Mouse (Mus musculus) neural tube, embryonic 11.5 days (tissue): ENCODE measurements around the gene Utp14b. TPM values are rescaled to one million over a fixed set of nuclear protein-coding genes. Genes with fewer than 3 reads are reported as not detected.
A peak's percentile ranks its signal among the peaks of the same experiment; 100 is the strongest.

Source experiments
- ATAC-seq: fragments of 200-750 bp; cut with Nextera tagmentation; 2 replicates; pipeline ENCODE4 v1.8.0; 2017; ENCODE audit warnings: moderate number of reproducible peaks, mild to moderate bottlenecking, moderate TSS enrichment, moderate library complexity; ENCODE audit not compliant: insufficient read depth, low FRiP score, low TSS enrichment
- DNase-seq: peaks from one replicate; pipeline ENCODE4 v3.0.0-alpha.2; 2015; ENCODE audit warnings: low spot score
- H3K27ac ChIP-seq: fragments of 300-500 bp; sonication (generic); 2 replicates; pipeline ENCODE4 v1.5.1; 2014; ENCODE audit warnings: low read depth, mild to moderate bottlenecking, low read length
- H3K27me3 ChIP-seq: fragments of 300-500 bp; sonication (generic); 2 replicates; pipeline ENCODE4 v1.6.1; 2014; ENCODE audit warnings: mild to moderate bottlenecking, low read length, mixed read lengths; ENCODE audit not compliant: control insufficient read depth, insufficient read depth
- H3K36me3 ChIP-seq: fragments of 300-500 bp; sonication (generic); 2 replicates; pipeline ENCODE4 v1.6.1; 2014; ENCODE audit warnings: mild to moderate bottlenecking, low read length, moderate library complexity, mixed read lengths; ENCODE audit not compliant: control insufficient read depth, insufficient read depth
- H3K4me1 ChIP-seq: fragments of 300-500 bp; sonication (generic); 2 replicates; pipeline ENCODE4 v1.6.1; 2014; ENCODE audit warnings: low read length, mixed read lengths; ENCODE audit not compliant: control insufficient read depth, insufficient read depth
- H3K4me2 ChIP-seq: fragments of 300-500 bp; sonication (generic); 2 replicates; pipeline ENCODE4 v1.6.1; 2014; ENCODE audit warnings: low read depth, mild to moderate bottlenecking, moderate library complexity
- H3K4me3 ChIP-seq: fragments of 300-500 bp; sonication (generic); 2 replicates; pipeline ENCODE4 v1.5.1; 2014; ENCODE audit warnings: low read depth, low read length
- H3K9ac ChIP-seq: fragments of 300-500 bp; sonication (generic); 2 replicates; pipeline ENCODE4 v1.6.1; 2014; ENCODE audit warnings: mild to moderate bottlenecking, low read length
- H3K9me3 ChIP-seq: fragments of 300-500 bp; sonication (generic); 2 replicates; pipeline ENCODE4 v1.6.1; 2016; ENCODE audit warnings: low read length; ENCODE audit not compliant: control insufficient read depth
- WGBS: fragments of 180-500 bp; shearing (Covaris S2); extraction: QIAGEN DNeasy Blood & Tissue Kit; methylation state at CpG from one replicate; pipeline ENCODE4 v1.1.7; 2014; 5-methylcytosine and 5-hydroxymethylcytosine counted together
- polyA plus RNA-seq: library from polyadenylated mRNA; unstranded; fragments of >200 nt; fragmentation: Nextera tagmentation; extraction: Ambion mirVana; gene quantifications from 2 replicates; pipeline ENCODE4 v1.2.1, GENCODE M21; 2014

The Utp14b gene
- polyA plus RNA-seq, 1 experiment from 2014 or later: 5.0 TPM

- H3K4me1 ChIP-seq: peaks cover 4% of the 10 kb centered on the region; the same call in 1 of the 2 replicates
- no peak overlapping the region for H3K4me3 ChIP-seq
- ATAC-seq (no peak), DNase-seq (no peak)
- H3K9me3 ChIP-seq: no peaks in the 10 kb centered on the region
- H3K4me2 ChIP-seq: no peak overlapping the region
- no peaks in the 10 kb centered on the region for H3K27me3 ChIP-seq
- H3K9ac ChIP-seq: no peak overlapping the region
- 97% methylated on average over 9 of the region's 9 CpGs for WGBS
- H3K36me3 ChIP-seq: peaks cover 5% of the 10 kb centered on the region
- H3K27ac ChIP-seq: no peak overlapping the region
Measured at GRCm38 (mm10) chr1:78665954-78666499, 8.2 kb downstream of the Utp14b start.

- H3K9ac ChIP-seq: no peak overlapping the region
- no peak for ATAC-seq
- peaks cover 5% of the 10 kb centered on the region for H3K36me3 ChIP-seq
- WGBS: 95% methylated on average over 1 of the region's 1 CpGs
- H3K4me2 ChIP-seq: no peak overlapping the region
- H3K9me3 ChIP-seq: no peaks in the 10 kb centered on the region
- DNase-seq: no peak
- no peak overlapping the region for H3K4me3 ChIP-seq
- H3K4me1 ChIP-seq: no peaks in the 10 kb centered on the region
- no peak overlapping the region for H3K27ac ChIP-seq
- no peaks in the 10 kb centered on the region for H3K27me3 ChIP-seq
Measured at GRCm38 (mm10) chr1:78666585-78666984, 8.7 kb downstream of the Utp14b start.

GRCm38 (mm10) chr1:78682291-78682690 is 24.5 kb downstream of the Utp14b start:
- ATAC-seq: no peak
- no peaks in the 10 kb centered on the region for H3K9me3 ChIP-seq
- no peak overlapping the region for H3K27ac ChIP-seq
- no peaks in the 10 kb centered on the region for H3K4me1 ChIP-seq
- no peak overlapping the region for H3K4me3 ChIP-seq
- WGBS: 95% methylated on average over 3 of the region's 3 CpGs
- no peaks in the 10 kb centered on the region for H3K27me3 ChIP-seq
- DNase-seq: no peak
- H3K36me3 ChIP-seq: no peaks in the 10 kb centered on the region
- H3K9ac ChIP-seq: no peak overlapping the region
- no peak overlapping the region for H3K4me2 ChIP-seq

DNA sequence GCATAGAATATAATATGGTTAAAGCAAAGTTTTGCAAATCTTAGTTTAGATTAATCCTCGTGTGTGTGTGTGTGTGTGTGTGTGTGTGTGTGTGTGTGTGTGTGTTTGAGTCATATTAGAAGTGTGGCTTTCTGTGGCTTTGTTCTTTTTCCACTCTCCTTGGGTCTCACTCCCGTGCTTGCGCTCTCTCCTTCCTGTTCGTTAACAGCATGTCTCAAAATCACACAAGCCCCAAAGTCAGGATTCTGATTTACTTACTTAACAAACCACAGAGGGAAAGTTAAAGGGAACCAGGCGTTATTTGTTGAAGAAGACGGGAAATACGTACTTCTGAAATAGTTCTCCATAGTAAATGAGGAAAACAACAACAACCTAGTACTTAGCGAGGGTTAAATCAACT is 26.3 kb downstream of the Utp14b start:
- no peak for ATAC-seq
- no peak overlapping the region for H3K9ac ChIP-seq
- no peak overlapping the region for H3K4me3 ChIP-seq
- H3K36me3 ChIP-seq: no peaks in the 10 kb centered on the region
- no peak overlapping the region for H3K27ac ChIP-seq
- WGBS: 96% methylated on average over 8 of the region's 8 CpGs
- H3K4me2 ChIP-seq: no peak overlapping the region
- DNase-seq: no peak
- no peaks in the 10 kb centered on the region for H3K4me1 ChIP-seq
- no peaks in the 10 kb centered on the region for H3K27me3 ChIP-seq
- no peaks in the 10 kb centered on the region for H3K9me3 ChIP-seq

DNA sequence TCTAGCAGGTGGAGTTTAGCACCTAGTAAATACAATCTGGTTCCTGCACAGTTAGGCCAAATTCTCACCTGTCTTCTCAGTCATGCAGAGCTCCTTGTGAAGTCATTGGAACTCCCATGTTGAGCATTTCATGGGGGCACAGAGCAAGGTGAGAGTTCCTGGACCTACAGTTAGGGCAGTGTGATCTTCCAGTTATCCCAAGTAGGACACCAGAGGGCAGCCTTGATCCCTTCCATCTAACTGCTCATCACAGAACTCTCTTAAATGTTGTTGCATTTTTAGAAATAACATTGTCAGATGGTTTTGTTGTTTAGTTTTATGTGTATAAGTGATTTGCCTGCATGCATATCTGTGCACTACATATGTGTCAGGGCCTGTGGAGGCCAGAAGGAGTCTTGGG is 29.0 kb downstream of the Utp14b start:
- H3K27me3 ChIP-seq: no peaks in the 10 kb centered on the region
- H3K4me2 ChIP-seq: no peak overlapping the region
- no peaks in the 10 kb centered on the region for H3K4me1 ChIP-seq
- peaks cover 2% of the 10 kb centered on the region; the same call in 1 of the 2 replicates for H3K36me3 ChIP-seq
- no peak overlapping the region for H3K9ac ChIP-seq
- ATAC-seq (no peak), DNase-seq (peak; percentile 13)
- H3K4me3 ChIP-seq: no peak overlapping the region
- no peaks in the 10 kb centered on the region for H3K9me3 ChIP-seq
- H3K27ac ChIP-seq: no peak overlapping the region

DNA sequence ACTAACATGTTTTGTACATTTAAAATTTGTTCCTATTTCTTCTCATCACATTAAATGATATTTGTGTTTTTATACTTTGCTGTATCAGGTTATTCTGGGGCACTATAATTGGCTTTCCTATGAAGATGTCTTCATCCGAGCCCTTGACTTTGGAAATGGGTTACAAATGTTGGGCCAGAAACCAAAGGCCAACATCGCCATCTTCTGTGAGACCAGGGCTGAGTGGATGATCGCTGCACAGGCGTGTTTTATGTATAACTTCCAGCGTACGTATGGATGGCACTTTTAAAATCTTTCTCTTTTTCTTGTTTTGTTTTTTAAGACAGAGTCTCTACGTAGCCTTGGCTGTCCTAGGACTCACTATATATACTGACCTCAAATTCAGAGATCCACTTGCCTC is 30.3 kb downstream of the Utp14b start:
- WGBS: 95% methylated on average over 7 of the region's 7 CpGs
- no peak overlapping the region for H3K27ac ChIP-seq
- no peaks in the 10 kb centered on the region for H3K27me3 ChIP-seq
- H3K36me3 ChIP-seq: peaks cover 6% of the 10 kb centered on the region
- ATAC-seq: no peak
- no peak overlapping the region for H3K4me2 ChIP-seq
- H3K4me3 ChIP-seq: no peak overlapping the region
- H3K4me1 ChIP-seq: no peaks in the 10 kb centered on the region
- H3K9ac ChIP-seq: no peak overlapping the region
- no peak for DNase-seq
- H3K9me3 ChIP-seq: no peaks in the 10 kb centered on the region

GRCm38 (mm10) chr1:78694503-78695258 is 36.8 kb downstream of the Utp14b start:
- WGBS: 95% methylated on average over 9 of the region's 9 CpGs
- peaks cover 18% of the 10 kb centered on the region for H3K36me3 ChIP-seq
- no peaks in the 10 kb centered on the region for H3K9me3 ChIP-seq
- no peaks in the 10 kb centered on the region for H3K27me3 ChIP-seq
- DNase-seq: no peak
- H3K4me2 ChIP-seq: no peak overlapping the region
- no peak overlapping the region for H3K27ac ChIP-seq
- H3K4me1 ChIP-seq: no peaks in the 10 kb centered on the region
- H3K9ac ChIP-seq: no peak overlapping the region
- no peak for ATAC-seq
- no peak overlapping the region for H3K4me3 ChIP-seq

DNA sequence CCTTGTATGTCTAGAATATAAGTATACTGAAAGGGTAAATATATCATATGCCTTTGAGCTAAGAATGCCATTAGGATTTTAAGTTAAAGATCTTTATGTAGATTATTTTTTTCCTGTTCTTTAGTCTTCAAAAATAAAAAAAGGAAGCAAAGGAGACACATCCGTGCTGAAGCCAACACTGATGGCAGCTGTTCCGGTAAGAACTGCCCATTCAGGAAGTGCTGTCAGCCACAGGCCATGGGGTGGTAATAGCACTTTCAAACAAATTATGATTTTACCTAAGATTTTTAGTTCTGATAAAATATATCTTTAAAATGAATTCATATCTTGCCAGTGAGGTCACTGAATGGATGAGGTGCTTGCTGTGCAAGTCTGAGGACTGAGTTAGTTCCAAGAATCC is 38.5 kb downstream of the Utp14b start:
- Histone ChIP-seq H3K4me2 (no peak overlapping the region), H3K4me1 (no peaks in the 10 kb centered on the region), H3K36me3 (peaks cover 20% of the 10 kb centered on the region), H3K4me3 (no peak overlapping the region), H3K27ac (no peak overlapping the region), H3K9ac (no peak overlapping the region), H3K27me3 (no peaks in the 10 kb centered on the region), H3K9me3 (no peaks in the 10 kb centered on the region)
- DNase-seq (no peak), ATAC-seq (no peak)
- 92% methylated on average over 2 of the region's 2 CpGs for WGBS

DNA sequence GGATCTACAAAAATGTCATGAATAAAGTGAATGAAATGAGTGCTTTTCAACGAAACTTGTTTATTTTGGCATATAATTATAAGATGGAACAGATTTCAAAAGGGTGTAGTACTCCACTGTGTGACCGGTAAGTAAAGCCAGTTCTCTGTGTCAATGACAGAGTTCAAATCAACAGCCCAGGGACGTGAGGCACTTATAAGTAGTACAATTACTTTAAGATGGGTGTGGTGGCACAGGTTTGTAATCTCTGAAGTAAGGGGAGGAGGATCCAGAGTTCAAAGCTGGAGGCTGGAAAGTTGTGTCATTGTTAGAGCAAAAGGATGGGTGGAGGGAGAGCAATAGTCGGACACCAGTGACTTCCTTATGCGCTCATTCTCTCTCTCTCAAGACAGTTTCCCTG is 39.1 kb downstream of the Utp14b start:
- no peak overlapping the region for H3K27ac ChIP-seq
- 88% methylated on average over 5 of the region's 5 CpGs for WGBS
- H3K9me3 ChIP-seq: no peaks in the 10 kb centered on the region
- no peak overlapping the region for H3K9ac ChIP-seq
- H3K36me3 ChIP-seq: peaks cover 20% of the 10 kb centered on the region
- no peaks in the 10 kb centered on the region for H3K4me1 ChIP-seq
- ATAC-seq (no peak), DNase-seq (no peak)
- H3K4me3 ChIP-seq: no peak overlapping the region
- H3K27me3 ChIP-seq: no peaks in the 10 kb centered on the region
- no peak overlapping the region for H3K4me2 ChIP-seq
